Comparison of ENCODE assay signal across 8 mouse cellular contexts in genomic region chr14:102216581-102217368, GRCm38 (mm10).
DNase-seq lines count a peak whose midpoint lies in the region; ATAC-seq lines count a peak whose summit lies in the region.
"Had no signal": no experiment of that assay in that cellular context is flagged by ENCODE, and none has a peak within 500 bp of the region (broad histone marks: within the 10 kb centered on the region; RNA-seq: fewer than 3 reads in every experiment).

No protein-coding gene starts in this region.

- no peak overlapping the region for H3K9ac ChIP-seq in kidney, embryonic 15.5 days

- peak; percentile 58 for DNase-seq in Muller cell, postnatal 12 days (ENCODE audit: inconsistent ontology term)
- peak; percentile 23 for DNase-seq in embryo, embryonic 10.5 days (ENCODE audit: low spot score)
- DNase-seq in mesoderm, embryonic 11.5 days (ENCODE audit: low read depth, low spot score): peak; percentile 31
- DNase-seq in ovary, postnatal 14 days (ENCODE audit: low spot score): no peak
- DNase-seq in urinary bladder, postnatal 4 days (ENCODE audit: low spot score in 2 of 2): no peak
- no peak for DNase-seq in urinary bladder, adult 18-20 months (ENCODE audit: low spot score in 2 of 2)

- H3K4me2 ChIP-seq in kidney, embryonic 15.5 days: no peak overlapping the region

- H3K27me3 ChIP-seq in kidney, embryonic 15.5 days: no peaks in the 10 kb centered on the region
- H3K27me3 ChIP-seq: megakaryocyte, embryonic 14.5 days had no signal

- H3K9me3 ChIP-seq in kidney, embryonic 15.5 days (replicated peaks): no peaks in the 10 kb centered on the region

- no peak overlapping the region for H3K4me3 ChIP-seq in kidney, embryonic 15.5 days (replicated peaks)
- H3K4me3 ChIP-seq: megakaryocyte, embryonic 14.5 days had no signal

- no peaks in the 10 kb centered on the region for H3K4me1 ChIP-seq in kidney, embryonic 15.5 days
- H3K4me1 ChIP-seq: megakaryocyte, embryonic 14.5 days had no signal

- 41% methylated on average over 7 of the region's 7 CpGs for WGBS in kidney, embryonic 15.5 days

- H3K27ac ChIP-seq in kidney, embryonic 15.5 days: no peak overlapping the region

- no peaks in the 10 kb centered on the region for H3K36me3 ChIP-seq in kidney, embryonic 15.5 days

- ATAC-seq in kidney, embryonic 15.5 days (replicated peaks; ENCODE audit: low FRiP score): peak; percentile 79

Comparison
In these comparisons a context has a peak if more than half of its experiments do, and no peak if none do; other contexts are left out.
1. DNase-seq: peak in Muller cell, postnatal 12 days (single experiment), embryo, embryonic 10.5 days (single experiment) and mesoderm, embryonic 11.5 days (single experiment); none in ovary, postnatal 14 days (single experiment), urinary bladder, postnatal 4 days (0 of 2) and urinary bladder, adult 18-20 months (0 of 2).